Mouse (Mus musculus): Measurements from ENCODE around the gene Gmcl1.

Gmcl1 gene

GRCm38 (mm10) chr6:86665076-86665475 lies 68.1 kb downstream of the Gmcl1 start:
- peaks cover 26% of the 10 kb centered on the region for H3K4me1 ChIP-seq (replicated peaks; ENCODE audit: low read depth, low read length)
- peaks cover 3% of the 10 kb centered on the region; the same call in 1 of the 2 replicates for H3K27me3 ChIP-seq (ENCODE audit: insufficient read depth, low read length)
- no peak overlapping the region for H3K4me3 ChIP-seq (replicated peaks; ENCODE audit: low read length)
- H3K36me3 ChIP-seq (ENCODE audit: insufficient read depth, low read length), result peaks cover 22% of the 10 kb centered on the region
- no peaks in the 10 kb centered on the region for H3K9me3 ChIP-seq (ENCODE audit: low read length)
- TF ChIP-seq CTCF (conservative IDR thresholded peaks at IDR 0.05; ENCODE audit: low read length) (no peak), NANOG (IDR thresholded peaks at IDR 0.05; ENCODE audit: borderline replicate concordance, low read length) (no peak), POU5F1 (IDR thresholded peaks at IDR 0.05; ENCODE audit: borderline replicate concordance, low read length) (no peak)

DNA sequence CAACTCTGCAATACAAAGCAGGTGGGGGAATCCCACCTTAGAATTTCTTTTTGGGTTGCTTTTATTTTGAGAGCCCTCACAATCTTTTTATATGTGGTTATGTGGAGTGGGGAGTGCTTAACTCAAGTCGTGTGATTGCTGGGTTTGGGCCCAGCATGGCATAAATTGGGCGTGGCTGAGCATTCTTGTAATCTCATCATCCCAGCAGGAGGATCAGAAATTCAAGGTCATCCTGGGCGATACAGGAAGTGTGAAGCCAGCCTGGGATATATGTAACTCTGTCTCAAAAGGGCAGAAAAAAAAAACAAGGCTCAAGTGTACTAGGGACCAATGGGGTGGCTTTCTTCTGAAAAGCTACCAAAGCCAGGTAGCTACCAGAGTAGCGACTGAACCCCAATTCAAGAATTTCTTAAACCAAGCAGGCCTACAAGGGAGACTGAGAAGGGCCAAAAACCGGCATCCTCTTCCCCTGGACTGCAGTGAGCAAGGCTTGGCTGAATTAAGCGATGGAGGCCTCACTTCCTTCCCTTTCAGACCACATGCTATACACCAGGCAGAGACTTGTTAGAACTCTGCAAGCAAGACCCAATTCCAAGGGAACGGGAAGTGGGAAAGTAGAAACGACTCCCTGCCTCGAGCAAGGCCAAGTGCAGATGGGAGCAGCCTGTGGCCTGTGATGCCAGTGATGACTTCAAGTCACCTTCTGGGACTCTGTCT lies 72.9 kb downstream of the Gmcl1 start:
- 0 out of 2 replicates have a peak overlapping the region, but pooled peaks have one; percentile 23 for H3K4me3 ChIP-seq (replicated peaks; ENCODE audit: low read length)
- H3K27me3 ChIP-seq (ENCODE audit: insufficient read depth, low read length), result no peaks in the 10 kb centered on the region
- H3K9me3 ChIP-seq (ENCODE audit: low read length), result no peaks in the 10 kb centered on the region
- H3K4me1 ChIP-seq (replicated peaks; ENCODE audit: low read depth, low read length), result peaks cover 12% of the 10 kb centered on the region
- H3K36me3 ChIP-seq (ENCODE audit: insufficient read depth, low read length), result peaks cover 30% of the 10 kb centered on the region
- no peak for TF ChIP-seq NANOG (IDR thresholded peaks at IDR 0.05; ENCODE audit: borderline replicate concordance, low read length)
- no peak for TF ChIP-seq POU5F1 (IDR thresholded peaks at IDR 0.05; ENCODE audit: borderline replicate concordance, low read length)
- TF ChIP-seq CTCF (conservative IDR thresholded peaks at IDR 0.05; ENCODE audit: low read length), result no peak

DNA sequence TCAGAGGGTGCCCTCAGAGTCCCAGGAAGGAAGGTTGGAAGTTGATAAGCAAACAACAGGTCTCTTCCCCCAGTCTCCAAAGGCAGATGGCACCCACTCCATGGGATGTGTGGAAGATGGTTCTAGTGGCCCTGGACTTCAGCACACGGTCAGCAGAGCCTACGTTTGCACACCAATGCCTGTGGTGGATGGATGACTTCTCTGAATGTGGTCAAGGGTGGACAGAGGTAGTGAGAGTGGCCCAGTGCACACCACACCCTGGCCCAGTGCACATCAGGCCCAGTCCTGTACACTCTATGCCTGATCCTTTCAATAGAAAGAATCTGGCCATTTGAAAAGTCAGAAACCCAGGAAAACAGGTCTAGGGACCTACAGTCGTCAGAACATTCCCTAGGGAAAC lies 74.7 kb downstream of the Gmcl1 start:
- H3K27me3 ChIP-seq (ENCODE audit: insufficient read depth, low read length), result no peaks in the 10 kb centered on the region
- H3K4me1 ChIP-seq (replicated peaks; ENCODE audit: low read depth, low read length), result peaks cover 12% of the 10 kb centered on the region
- no peak overlapping the region for H3K4me3 ChIP-seq (replicated peaks; ENCODE audit: low read length)
- peaks cover 30% of the 10 kb centered on the region for H3K36me3 ChIP-seq (ENCODE audit: insufficient read depth, low read length)
- TF ChIP-seq NANOG (IDR thresholded peaks at IDR 0.05; ENCODE audit: borderline replicate concordance, low read length), result no peak
- no peak for TF ChIP-seq POU5F1 (IDR thresholded peaks at IDR 0.05; ENCODE audit: borderline replicate concordance, low read length)
- TF ChIP-seq CTCF (conservative IDR thresholded peaks at IDR 0.05; ENCODE audit: low read length), result no peak
- no peaks in the 10 kb centered on the region for H3K9me3 ChIP-seq (ENCODE audit: low read length)

GRCm38 (mm10) chr6:86654270-86654916 lies 78.8 kb downstream of the Gmcl1 start:
- H3K4me1 ChIP-seq (replicated peaks; ENCODE audit: low read depth, low read length), result 0 out of 2 replicates have a peak, but pooled peaks cover 5% of the 10 kb centered on the region
- no peaks in the 10 kb centered on the region for H3K9me3 ChIP-seq (ENCODE audit: low read length)
- H3K36me3 ChIP-seq (ENCODE audit: insufficient read depth, low read length), result peaks cover 45% of the 10 kb centered on the region
- H3K4me3 ChIP-seq (replicated peaks; ENCODE audit: low read length), result no peak overlapping the region
- TF ChIP-seq POU5F1 (IDR thresholded peaks at IDR 0.05; ENCODE audit: borderline replicate concordance, low read length), result no peak
- TF ChIP-seq NANOG (IDR thresholded peaks at IDR 0.05; ENCODE audit: borderline replicate concordance, low read length), result no peak
- no peak for TF ChIP-seq CTCF (conservative IDR thresholded peaks at IDR 0.05; ENCODE audit: low read length)
- H3K27me3 ChIP-seq (ENCODE audit: insufficient read depth, low read length), result no peaks in the 10 kb centered on the region

- Histone ChIP-seq H3K27me3 (ENCODE audit: insufficient read depth, low read length) (no peaks in the 10 kb centered on the region), H3K36me3 (ENCODE audit: insufficient read depth, low read length) (peaks cover 48% of the 10 kb centered on the region), H3K4me3 (replicated peaks; ENCODE audit: low read length) (no peak overlapping the region), H3K4me1 (replicated peaks; ENCODE audit: low read depth, low read length) (0 out of 2 replicates have a peak, but pooled peaks cover 5% of the 10 kb centered on the region), H3K9me3 (ENCODE audit: low read length) (no peaks in the 10 kb centered on the region)
- TF ChIP-seq CTCF (conservative IDR thresholded peaks at IDR 0.05; ENCODE audit: low read length) (no peak), NANOG (IDR thresholded peaks at IDR 0.05; ENCODE audit: borderline replicate concordance, low read length) (no peak), POU5F1 (IDR thresholded peaks at IDR 0.05; ENCODE audit: borderline replicate concordance, low read length) (no peak)
Measured at GRCm38 (mm10) chr6:86653026-86653425, 80.2 kb downstream of the Gmcl1 start.

DNA sequence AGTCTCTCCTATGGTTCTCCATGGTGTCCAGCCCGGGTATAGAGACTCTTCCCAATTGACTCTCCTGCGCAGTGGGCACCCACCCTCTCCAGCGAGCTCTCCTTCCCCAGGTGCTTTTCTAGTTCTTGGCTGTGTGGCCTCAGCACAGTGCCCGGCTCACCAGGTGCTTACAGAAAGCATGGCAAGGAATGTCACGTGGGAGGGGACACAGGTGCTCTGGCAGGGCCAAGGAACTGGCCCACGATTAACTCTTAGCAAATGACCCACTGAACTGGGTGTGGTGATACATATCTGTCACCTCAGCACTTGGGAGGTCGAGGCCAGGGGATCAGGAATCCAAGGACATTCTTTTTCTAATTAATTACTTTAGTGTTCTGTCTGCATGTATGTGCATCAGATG lies 87.0 kb downstream of the Gmcl1 start:
- TF ChIP-seq CTCF (conservative IDR thresholded peaks at IDR 0.05; ENCODE audit: low read length) (no peak), NANOG (IDR thresholded peaks at IDR 0.05; ENCODE audit: borderline replicate concordance, low read length) (no peak)
- H3K27me3 ChIP-seq (ENCODE audit: insufficient read depth, low read length), result peaks cover 6% of the 10 kb centered on the region

DNA sequence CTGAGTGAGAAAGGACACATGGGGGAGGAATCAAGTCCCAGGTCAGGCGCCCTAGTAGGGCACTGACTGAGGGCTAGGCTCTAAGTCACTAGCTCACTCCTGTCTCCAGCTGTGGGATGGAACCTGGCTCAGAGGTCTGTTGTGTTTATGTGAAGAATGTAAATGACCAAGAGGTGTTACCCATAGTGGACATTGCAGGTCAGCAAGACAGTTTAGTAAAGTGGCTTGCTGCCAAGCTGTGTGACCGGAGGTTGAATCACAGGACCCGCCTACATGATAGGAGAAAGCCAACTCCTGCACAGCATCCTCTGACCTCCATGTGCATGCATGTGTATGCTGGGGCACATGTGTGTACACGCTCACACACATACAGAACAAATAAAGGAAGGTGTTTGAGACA lies 87.6 kb downstream of the Gmcl1 start:
- no peaks in the 10 kb centered on the region for H3K9me3 ChIP-seq (ENCODE audit: low read length)
- no peak for TF ChIP-seq NANOG (IDR thresholded peaks at IDR 0.05; ENCODE audit: borderline replicate concordance, low read length)
- no peak for TF ChIP-seq POU5F1 (IDR thresholded peaks at IDR 0.05; ENCODE audit: borderline replicate concordance, low read length)
- no peak for TF ChIP-seq CTCF (conservative IDR thresholded peaks at IDR 0.05; ENCODE audit: low read length)
- H3K4me3 ChIP-seq (replicated peaks; ENCODE audit: low read length), result no peak overlapping the region
- H3K36me3 ChIP-seq (ENCODE audit: insufficient read depth, low read length), result peaks cover 23% of the 10 kb centered on the region
- H3K27me3 ChIP-seq (ENCODE audit: insufficient read depth, low read length), result peaks cover 6% of the 10 kb centered on the region
- peaks cover 15% of the 10 kb centered on the region for H3K4me1 ChIP-seq (replicated peaks; ENCODE audit: low read depth, low read length)

More for the DNA sequence above, 87.0 kb downstream of the Gmcl1 start:
- no peak overlapping the region for H3K4me3 ChIP-seq (replicated peaks; ENCODE audit: low read length)
- H3K9me3 ChIP-seq (ENCODE audit: low read length), result no peaks in the 10 kb centered on the region
- H3K36me3 ChIP-seq (ENCODE audit: insufficient read depth, low read length), result peaks cover 29% of the 10 kb centered on the region
- peaks cover 9% of the 10 kb centered on the region for H3K4me1 ChIP-seq (replicated peaks; ENCODE audit: low read depth, low read length)

DNA sequence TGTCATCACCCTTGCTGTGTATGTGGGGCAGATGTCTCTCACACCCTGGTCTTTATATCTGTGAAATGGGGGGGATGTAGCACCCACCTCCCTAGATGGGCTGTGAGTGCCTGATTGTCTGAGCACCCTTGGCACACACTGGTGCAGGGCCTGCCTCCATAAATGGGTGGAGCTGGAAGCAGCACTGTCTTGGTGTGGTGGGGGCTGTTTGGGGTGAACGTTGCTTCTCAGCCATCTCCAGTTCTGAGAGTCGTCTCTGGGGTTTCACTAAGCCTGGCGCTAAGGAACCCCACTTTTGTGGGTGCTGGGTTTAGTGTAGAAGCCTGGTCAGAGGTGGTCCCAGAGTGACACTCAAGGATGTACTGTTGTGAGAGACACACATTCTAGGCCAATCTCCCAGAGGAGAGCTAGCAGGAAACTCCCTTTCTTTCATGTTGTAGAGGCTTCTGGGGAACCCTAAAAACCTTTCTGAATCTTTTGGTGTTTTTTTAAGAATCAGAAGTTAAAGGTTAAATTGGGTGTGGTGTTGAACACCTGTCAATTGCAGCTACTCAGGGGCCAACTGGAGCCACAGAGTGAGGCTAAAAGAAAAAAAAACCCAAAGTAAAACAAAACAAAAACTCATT lies 88.3 kb downstream of the Gmcl1 start:
- no peak overlapping the region for H3K4me3 ChIP-seq (replicated peaks; ENCODE audit: low read length)
- peaks cover 17% of the 10 kb centered on the region for H3K36me3 ChIP-seq (ENCODE audit: insufficient read depth, low read length)
- H3K4me1 ChIP-seq (replicated peaks; ENCODE audit: low read depth, low read length), result peaks cover 15% of the 10 kb centered on the region
- peaks cover 6% of the 10 kb centered on the region for H3K27me3 ChIP-seq (ENCODE audit: insufficient read depth, low read length)
- TF ChIP-seq CTCF (conservative IDR thresholded peaks at IDR 0.05; ENCODE audit: low read length) (no peak), NANOG (IDR thresholded peaks at IDR 0.05; ENCODE audit: borderline replicate concordance, low read length) (no peak), POU5F1 (IDR thresholded peaks at IDR 0.05; ENCODE audit: borderline replicate concordance, low read length) (no peak)
- H3K9me3 ChIP-seq (ENCODE audit: low read length), result no peaks in the 10 kb centered on the region

Data from E14TG2a.4 (cell line).